Mouse (Mus musculus): ENCODE measurements at regions not wholly inside any gene's neighbourhood (a gene's known extent, or its start where the extent isn't known, plus 50 kb on each side); places are given as distances from the start of the nearest gene placed in this dataset.
"Not testable (repeated sequence)": the region's sequence is repeated elsewhere in the genome, so short reads cannot be mapped to it uniquely, and the experiment has no call there.

GRCm38 (mm10) chr10:120682021-120682420, 205.8 kb upstream of the Hmga2 start:
- no peaks in the 10 kb centered on the region for H3K4me1 ChIP-seq (ENCODE audit: insufficient read depth)
- no peaks in the 10 kb centered on the region for H3K9me3 ChIP-seq (ENCODE audit: low read length)
- no peak for TF ChIP-seq CTCF (IDR thresholded peaks at IDR 0.05; ENCODE audit: low read depth)
- ATAC-seq (no peak), DNase-seq (no peak)
- no peak overlapping the region for H3K9ac ChIP-seq
- H3K27me3 ChIP-seq (ENCODE audit: insufficient read depth, low read length) = no peaks in the 10 kb centered on the region
- WGBS = 92% methylated on average over 10 of the region's 10 CpGs
- H3K4me2 ChIP-seq (ENCODE audit: low read depth) = no peak overlapping the region
- H3K36me3 ChIP-seq (ENCODE audit: insufficient read depth) = no peaks in the 10 kb centered on the region
- no peak overlapping the region for H3K27ac ChIP-seq (ENCODE audit: low read depth, low read length)
- no peak overlapping the region for H3K4me3 ChIP-seq (ENCODE audit: low read depth, low read length)

- no peak overlapping the region for H3K9ac ChIP-seq
- WGBS = 75% methylated on average over 6 of the region's 6 CpGs
- no peak overlapping the region for H3K4me3 ChIP-seq (ENCODE audit: low read depth, low read length)
- no peak overlapping the region for H3K4me2 ChIP-seq (ENCODE audit: low read depth)
- TF ChIP-seq CTCF (IDR thresholded peaks at IDR 0.05; ENCODE audit: low read depth) = no peak
- no peaks in the 10 kb centered on the region for H3K9me3 ChIP-seq (ENCODE audit: low read length)
- no peak overlapping the region for H3K27ac ChIP-seq (ENCODE audit: low read depth, low read length)
- H3K36me3 ChIP-seq (ENCODE audit: insufficient read depth) = no peaks in the 10 kb centered on the region
- no peaks in the 10 kb centered on the region for H3K4me1 ChIP-seq (ENCODE audit: insufficient read depth)
- DNase-seq (no peak), ATAC-seq (no peak)
- H3K27me3 ChIP-seq (ENCODE audit: insufficient read depth, low read length) = no peaks in the 10 kb centered on the region
These were observed 203.7 kb upstream of the Hmga2 start for GRCm38 (mm10) chr10:120679982-120680381.

- Histone ChIP-seq H3K4me3 (ENCODE audit: low read depth, low read length) (no peak overlapping the region), H3K27ac (ENCODE audit: low read depth, low read length) (no peak overlapping the region), H3K9me3 (ENCODE audit: low read length) (no peaks in the 10 kb centered on the region), H3K27me3 (ENCODE audit: insufficient read depth, low read length) (no peaks in the 10 kb centered on the region), H3K4me2 (ENCODE audit: low read depth) (no peak overlapping the region), H3K9ac (no peak overlapping the region), H3K4me1 (ENCODE audit: insufficient read depth) (no peaks in the 10 kb centered on the region), H3K36me3 (ENCODE audit: insufficient read depth) (no peaks in the 10 kb centered on the region)
- no peak for DNase-seq
- WGBS = 77% methylated on average over 8 of the region's 8 CpGs
- ATAC-seq = no peak
- TF ChIP-seq CTCF (IDR thresholded peaks at IDR 0.05; ENCODE audit: low read depth) = no peak
These were observed 202.0 kb upstream of the Hmga2 start for GRCm38 (mm10) chr10:120678277-120678676.

GRCm38 (mm10) chr10:120675369-120675768, 199.1 kb upstream of the Hmga2 start:
- Histone ChIP-seq H3K36me3 (ENCODE audit: insufficient read depth) (no peaks in the 10 kb centered on the region), H3K27ac (ENCODE audit: low read depth, low read length) (no peak overlapping the region), H3K4me1 (ENCODE audit: insufficient read depth) (no peaks in the 10 kb centered on the region), H3K9ac (no peak overlapping the region), H3K4me2 (ENCODE audit: low read depth) (no peak overlapping the region), H3K9me3 (ENCODE audit: low read length) (no peaks in the 10 kb centered on the region), H3K27me3 (ENCODE audit: insufficient read depth, low read length) (no peaks in the 10 kb centered on the region), H3K4me3 (ENCODE audit: low read depth, low read length) (no peak overlapping the region)
- no peak for DNase-seq
- 94% methylated on average over 4 of the region's 4 CpGs for WGBS
- no peak for TF ChIP-seq CTCF (IDR thresholded peaks at IDR 0.05; ENCODE audit: low read depth)
- no peak for ATAC-seq

- DNase-seq (no peak), ATAC-seq (no peak)
- Histone ChIP-seq H3K4me1 (ENCODE audit: insufficient read depth) (no peaks in the 10 kb centered on the region), H3K36me3 (ENCODE audit: insufficient read depth) (no peaks in the 10 kb centered on the region), H3K4me3 (ENCODE audit: low read depth, low read length) (no peak overlapping the region), H3K9ac (no peak overlapping the region), H3K27me3 (ENCODE audit: insufficient read depth, low read length) (no peaks in the 10 kb centered on the region), H3K4me2 (ENCODE audit: low read depth) (no peak overlapping the region), H3K9me3 (ENCODE audit: low read length) (no peaks in the 10 kb centered on the region), H3K27ac (ENCODE audit: low read depth, low read length) (no peak overlapping the region)
- 58% methylated on average over 10 of the region's 10 CpGs for WGBS
- TF ChIP-seq CTCF (IDR thresholded peaks at IDR 0.05; ENCODE audit: low read depth) = no peak
These were observed 198.2 kb upstream of the Hmga2 start for GRCm38 (mm10) chr10:120674321-120675045.

GRCm38 (mm10) chr10:120667678-120668031, 191.4 kb upstream of the Hmga2 start:
- not testable (repeated sequence) for H3K4me2 ChIP-seq (ENCODE audit: low read depth); H3K9me3 ChIP-seq (ENCODE audit: low read length); H3K9ac ChIP-seq; H3K27ac ChIP-seq (ENCODE audit: low read depth, low read length); H3K4me1 ChIP-seq (ENCODE audit: insufficient read depth); DNase-seq; H3K4me3 ChIP-seq (ENCODE audit: low read depth, low read length); H3K27me3 ChIP-seq (ENCODE audit: insufficient read depth, low read length); H3K36me3 ChIP-seq (ENCODE audit: insufficient read depth)
- 56% methylated on average over 5 of the region's 7 CpGs for WGBS
- ATAC-seq = peak; percentile 32; the same call in 1 of the 2 replicates

GRCm38 (mm10) chr10:120666985-120667677, 190.9 kb upstream of the Hmga2 start:
- Histone ChIP-seq H3K9ac (no peak overlapping the region), H3K27ac (ENCODE audit: low read depth, low read length) (no peak overlapping the region), H3K27me3 (ENCODE audit: insufficient read depth, low read length) (no peaks in the 10 kb centered on the region), H3K4me3 (ENCODE audit: low read depth, low read length) (no peak overlapping the region), H3K9me3 (ENCODE audit: low read length) (peaks cover 3% of the 10 kb centered on the region; the same call in 1 of the 2 replicates), H3K4me1 (ENCODE audit: insufficient read depth) (no peaks in the 10 kb centered on the region), H3K36me3 (ENCODE audit: insufficient read depth) (no peaks in the 10 kb centered on the region), H3K4me2 (ENCODE audit: low read depth) (no peak overlapping the region)
- WGBS = 24% methylated on average over 12 of the region's 12 CpGs
- peak; percentile 64 for DNase-seq
- ATAC-seq = peak; percentile 71; the same call in 1 of the 2 replicates
- TF ChIP-seq CTCF (IDR thresholded peaks at IDR 0.05; ENCODE audit: low read depth) = peak; percentile 74

Data from forebrain, postnatal 0 days (tissue).